Mouse (Mus musculus): ENCODE results near the gene Entpd7.

- TF ChIP-seq CTCF (IDR thresholded peaks at IDR 0.05; ENCODE audit: borderline replicate concordance, insufficient read depth, low read length) (no peak), POLR2A (IDR thresholded peaks at IDR 0.05; ENCODE audit: low read depth, low read length) (no peak)
Measured at GRCm38 (mm10) chr19:43762410-43762809, 72.9 kb downstream of the Entpd7 start.
